ENCODE assay signal across 8 mouse cellular contexts in the genomic region with DNA sequence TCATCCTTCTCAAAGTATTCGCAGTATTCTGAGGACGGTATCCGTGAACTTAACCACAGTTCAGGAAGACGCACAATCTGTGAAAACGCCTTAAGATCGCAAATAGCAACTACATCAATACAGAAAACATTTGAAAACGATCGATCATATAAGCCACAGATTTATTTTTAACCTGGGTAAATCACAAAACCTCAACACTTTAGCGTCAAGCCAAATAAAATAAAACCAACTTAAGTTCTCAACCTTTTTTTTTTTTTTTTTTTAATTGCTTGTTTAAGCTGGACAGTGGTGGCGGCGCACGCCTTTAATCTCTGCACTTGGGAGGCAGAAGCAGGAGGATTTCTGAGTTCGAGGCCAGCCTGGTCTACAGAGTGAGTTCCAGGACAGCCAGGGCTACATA. TPM values are rescaled to one million over a fixed set of nuclear protein-coding genes. Genes with fewer than 3 reads are reported as not detected.
DNase-seq lines count a peak whose midpoint lies in the region; ATAC-seq lines count a peak whose summit lies in the region.

No protein-coding gene starts in this region.

- peaks cover 9% of the 10 kb centered on the region; the same call in 1 of the 2 replicates for H3K4me1 ChIP-seq in heart, embryonic 10.5 days
- H3K4me1 ChIP-seq in forebrain, embryonic 13.5 days: peaks cover 13% of the 10 kb centered on the region
- H3K4me1 ChIP-seq in liver, embryonic 15.5 days (replicated peaks): peaks cover 36% of the 10 kb centered on the region

- no peaks in the 10 kb centered on the region for H3K9me3 ChIP-seq in heart, embryonic 10.5 days
- H3K9me3 ChIP-seq in forebrain, embryonic 13.5 days (replicated peaks): no peaks in the 10 kb centered on the region
- H3K9me3 ChIP-seq in liver, embryonic 15.5 days (replicated peaks): no peaks in the 10 kb centered on the region

- peaks cover 28% of the 10 kb centered on the region for H3K36me3 ChIP-seq in heart, embryonic 10.5 days
- peaks cover 26% of the 10 kb centered on the region for H3K36me3 ChIP-seq in forebrain, embryonic 13.5 days (ENCODE audit: poor library complexity, severe bottlenecking)
- H3K36me3 ChIP-seq in liver, embryonic 15.5 days (replicated peaks): peaks cover 28% of the 10 kb centered on the region

- H3K27me3 ChIP-seq in heart, embryonic 10.5 days (ENCODE audit: insufficient read depth, poor library complexity, severe bottlenecking): no peaks in the 10 kb centered on the region
- no peaks in the 10 kb centered on the region for H3K27me3 ChIP-seq in forebrain, embryonic 13.5 days
- no peaks in the 10 kb centered on the region for H3K27me3 ChIP-seq in liver, embryonic 15.5 days

- H3K4me3 ChIP-seq in heart, embryonic 10.5 days: peak overlapping the region; percentile 78
- H3K4me3 ChIP-seq in forebrain, embryonic 13.5 days: peak overlapping the region; percentile 90
- H3K4me3 ChIP-seq in liver, embryonic 15.5 days (replicated peaks): peak overlapping the region; percentile 92

- peak; percentile 9 for ATAC-seq in CD4-positive, CD25-positive, alpha-beta regulatory T cell, adult 4 months
- ATAC-seq in forebrain, embryonic 13.5 days: no peak
- ATAC-seq in liver, embryonic 15.5 days (ENCODE audit: insufficient read depth): peak; percentile 6; the same call in 1 of the 2 replicates

- DNase-seq in heart, embryonic 10.5 days (ENCODE audit: low spot score): no peak
- DNase-seq in heart, adult 9 months (ENCODE audit: low spot score in 2 of 2): no peak
- DNase-seq in right cerebral cortex, postnatal 25 days: no peak
- DNase-seq in spleen, adult 12 weeks (ENCODE audit: low spot score): no peak
- DNase-seq in frontal cortex, postnatal 10 days (ENCODE audit: low spot score in 2 of 2): no peak

- no peak overlapping the region for H3K9ac ChIP-seq in forebrain, embryonic 13.5 days
- peak overlapping the region; percentile 15; the same call in 1 of the 2 replicates for H3K9ac ChIP-seq in liver, embryonic 15.5 days

- H3K27ac ChIP-seq in heart, embryonic 10.5 days: no peak overlapping the region
- H3K27ac ChIP-seq in forebrain, embryonic 13.5 days: no peak overlapping the region
- no peak overlapping the region for H3K27ac ChIP-seq in liver, embryonic 15.5 days (replicated peaks)

- 25% methylated on average over 13 of the region's 13 CpGs for WGBS in heart, embryonic 10.5 days
- WGBS in forebrain, embryonic 13.5 days: 42% methylated on average over 13 of the region's 13 CpGs
- 16% methylated on average over 13 of the region's 13 CpGs for WGBS in liver, embryonic 15.5 days (ENCODE audit: insufficient replicate concordance)

- peak overlapping the region; percentile 42 for H3K4me2 ChIP-seq in forebrain, embryonic 13.5 days
- H3K4me2 ChIP-seq in liver, embryonic 15.5 days: peak overlapping the region; percentile 71

RNA-seq across cellular contexts. Expression of gene Plrg1, which starts 0.6 kb away (rescaled TPM):
- 78.3 and 101 TPM in 2 replicates for polyA plus RNA-seq in heart, embryonic 10.5 days (2016; fragmentation: Nextera tagmentation; extraction: Ambion mirVana)
- polyA plus RNA-seq in CD4-positive, CD25-positive, alpha-beta regulatory T cell, adult 4 months (2017; shearing (Covaris generic)): 10 to 100 TPM; 61.2 to 64.4 TPM
- polyA plus RNA-seq in forebrain, embryonic 13.5 days (2015; fragmentation: Nextera tagmentation; extraction: Ambion mirVana): 121 and 123 TPM in 2 replicates
- 41.9 and 46.0 TPM in 2 replicates for polyA plus RNA-seq in liver, embryonic 15.5 days (2015; fragmentation: Nextera tagmentation; extraction: Ambion mirVana)

RNA-seq across cellular contexts. Expression of gene Fgb, which starts 5.1 kb away (rescaled TPM):
- 1.5 and 43.0 TPM in 2 replicates for polyA plus RNA-seq in heart, embryonic 10.5 days (2016; fragmentation: Nextera tagmentation; extraction: Ambion mirVana)
- polyA plus RNA-seq in CD4-positive, CD25-positive, alpha-beta regulatory T cell, adult 4 months (2017; shearing (Covaris generic)): not detected
- polyA plus RNA-seq in forebrain, embryonic 13.5 days (2015; fragmentation: Nextera tagmentation; extraction: Ambion mirVana): 0.37 TPM in 1 of 2 replicates, not detected in the other
- 533 and 675 TPM in 2 replicates for polyA plus RNA-seq in liver, embryonic 15.5 days (2015; fragmentation: Nextera tagmentation; extraction: Ambion mirVana)

RNA-seq across cellular contexts. Expression of gene Fga, which starts 28.9 kb away (rescaled TPM):
- polyA plus RNA-seq in heart, embryonic 10.5 days (2016; fragmentation: Nextera tagmentation; extraction: Ambion mirVana): 0.78 and 22.1 TPM in 2 replicates
- polyA plus RNA-seq in CD4-positive, CD25-positive, alpha-beta regulatory T cell, adult 4 months (2017; shearing (Covaris generic)): not detected
- polyA plus RNA-seq in forebrain, embryonic 13.5 days (2015; fragmentation: Nextera tagmentation; extraction: Ambion mirVana): 1.00 TPM in 1 of 2 replicates, not detected in the other
- 921 and 1,132 TPM in 2 replicates for polyA plus RNA-seq in liver, embryonic 15.5 days (2015; fragmentation: Nextera tagmentation; extraction: Ambion mirVana)

RNA-seq across cellular contexts. Expression of gene Fgg, which starts 47.2 kb away (rescaled TPM):
- 0.70 and 40.7 TPM in 2 replicates for polyA plus RNA-seq in heart, embryonic 10.5 days (2016; fragmentation: Nextera tagmentation; extraction: Ambion mirVana)
- not detected for polyA plus RNA-seq in CD4-positive, CD25-positive, alpha-beta regulatory T cell, adult 4 months (2017; shearing (Covaris generic))
- polyA plus RNA-seq in forebrain, embryonic 13.5 days (2015; fragmentation: Nextera tagmentation; extraction: Ambion mirVana): 3.2 TPM in 1 of 2 replicates, not detected in the other
- polyA plus RNA-seq in liver, embryonic 15.5 days (2015; fragmentation: Nextera tagmentation; extraction: Ambion mirVana): 827 and 988 TPM in 2 replicates

Comparison
In these comparisons a context has a peak if more than half of its experiments do, and no peak if none do; other contexts are left out.
1. RNA of gene Fga, which starts 28.9 kb away (polyA plus RNA-seq): 921 to 1,132 TPM in liver, embryonic 15.5 days; 0.78 to 22.1 TPM in heart, embryonic 10.5 days, 1.00 TPM in forebrain, embryonic 13.5 days and not detected in CD4-positive, CD25-positive, alpha-beta regulatory T cell, adult 4 months; every median in the first group is over 10 times any median in the second.
2. Peak in every context shown above with its lines, with median percentiles within 50 percentile points of each other: H3K4me3 ChIP-seq.